Mouse (Mus musculus) gastrocnemius, adult 2 months (tissue): ENCODE data around the gene Itpripl1. TPM values are rescaled to one million over a fixed set of nuclear protein-coding genes. Genes with fewer than 3 reads are reported as not detected.
A peak's percentile ranks its signal among the peaks of the same experiment; 100 is the strongest.
"Not testable (repeated sequence)": the region's sequence is repeated elsewhere in the genome, so short reads cannot be mapped to it uniquely, and the experiment has no call there.

ENCODE experiments used
- DNase-seq: peaks from one replicate; pipeline ENCODE4 v3.0.0; 2022
- H3K27ac ChIP-seq: fragments of 200-600 bp; 2 replicates; pipeline ENCODE4 v1.8.1; 2022; ENCODE audit warnings: mild to moderate bottlenecking
- H3K4me3 ChIP-seq: fragments of 200-600 bp; 2 replicates; pipeline ENCODE4 v1.8.1; 2022; ENCODE audit warnings: mild to moderate bottlenecking, moderate library complexity
- CTCF ChIP-seq: fragments of 200-600 bp; IDR thresholded peaks from 2 replicates; pipeline ENCODE4 v1.8.1; 2022; ENCODE audit warnings: antibody characterized with exemption, mild to moderate bottlenecking, moderate library complexity
- intact Hi-C: fragments of 180-260 bp; cut with DNase I; formaldehyde crosslinking; loops from one replicate; pipeline ENCODE4 v1.15.1; 2025
- total RNA-seq, 2 experiments: library from RNA; stranded (reverse); gene quantifications; 2 replicates each; pipeline ENCODE4 v1.2.3; 2021

The Itpripl1 gene
- total RNA-seq, 2 experiments from 2014 or later = 5.0 to 6.8 TPM

GRCm38 (mm10) chr2:127137838-127138420 is 5.3 kb downstream of the Itpripl1 start:
- intact Hi-C loops = no loop called here
- no peak for DNase-seq
- H3K4me3 ChIP-seq = peak overlapping the region; percentile 7; the same call in 1 of the 2 replicates
- H3K27ac ChIP-seq = peak overlapping the region; percentile 82
- TF ChIP-seq CTCF = no peak

- DNase-seq = peak; percentile 42
- H3K4me3 ChIP-seq = peak overlapping the region; percentile 13; the same call in 1 of the 2 replicates
- peak overlapping the region; percentile 82 for H3K27ac ChIP-seq
- intact Hi-C loops = no loop called here
- no peak for TF ChIP-seq CTCF
Observed at GRCm38 (mm10) chr2:127136979-127137378, 6.3 kb downstream of the Itpripl1 start.

- TF ChIP-seq CTCF = peak; percentile 22
- DNase-seq, H3K4me3 ChIP-seq, H3K27ac ChIP-seq, intact Hi-C loops: not testable (repeated sequence)
Observed at GRCm38 (mm10) chr2:127135255-127135654, 8.0 kb downstream of the Itpripl1 start.

DNA sequence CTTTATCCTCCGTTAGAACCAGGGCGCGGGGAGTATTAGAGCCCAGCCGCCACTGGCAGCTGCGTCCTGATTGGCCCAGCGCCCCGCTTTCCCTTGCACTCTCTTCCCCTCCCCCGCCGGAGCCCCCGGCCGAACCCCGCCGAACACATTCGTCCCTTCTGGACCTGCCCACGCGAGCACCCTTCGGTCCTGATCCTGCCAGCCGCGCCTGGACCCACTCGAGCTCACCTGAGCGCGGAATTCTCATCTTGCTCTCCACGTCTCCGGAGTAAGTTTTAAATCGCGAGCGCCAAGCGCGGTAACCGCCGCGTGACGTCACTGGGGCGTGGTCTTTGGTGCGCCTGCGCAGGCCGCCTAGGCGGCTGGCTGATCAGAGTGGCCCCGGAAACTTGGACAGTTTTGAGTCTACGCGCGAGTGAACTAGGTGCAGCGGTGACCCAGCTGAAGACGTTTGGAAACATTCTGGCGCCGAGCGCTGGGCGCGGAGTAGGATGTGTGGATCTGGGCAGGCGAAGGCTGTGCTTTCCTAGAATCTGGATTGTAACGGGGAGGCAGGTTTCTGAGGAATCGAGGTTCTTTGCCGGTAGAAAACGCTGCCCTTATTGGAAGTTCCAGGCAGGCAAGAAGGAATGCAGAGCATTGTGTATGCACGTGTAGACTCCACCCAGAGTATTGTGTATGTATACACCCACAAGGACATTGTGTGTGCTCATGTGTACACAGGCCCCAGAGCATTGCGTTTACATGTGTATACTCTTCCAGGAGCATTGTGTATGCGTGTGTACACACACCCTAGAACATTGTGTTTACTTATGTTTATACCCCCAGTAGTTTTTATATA is 9.4 kb downstream of the Itpripl1 start, which contains the start of gene Ncaph:
Gene Ncaph (minus strand): TSS at position 334 of the 841 bp plus-strand sequence.
- Histone ChIP-seq H3K27ac (peak within 1 kb of the TSS; percentile 91), H3K4me3 (peak within 1 kb of the TSS; percentile 96)
- intact Hi-C loops = loop anchor here (5.0 kb wide), 1 partner anchor 62 kb away; the partner anchor contains the start of gene Blvra
- peak; percentile 95 for DNase-seq
- no peak for TF ChIP-seq CTCF

GRCm38 (mm10) chr2:127131353-127131752 is 11.9 kb downstream of the Itpripl1 start:
- Histone ChIP-seq H3K4me3 (no peak overlapping the region), H3K27ac (no peak overlapping the region)
- no peak for DNase-seq
- intact Hi-C loops = loop anchor here (5.0 kb wide), 1 partner anchor 59 kb away; the partner anchor contains the start of gene Blvra
- no peak for TF ChIP-seq CTCF

DNA sequence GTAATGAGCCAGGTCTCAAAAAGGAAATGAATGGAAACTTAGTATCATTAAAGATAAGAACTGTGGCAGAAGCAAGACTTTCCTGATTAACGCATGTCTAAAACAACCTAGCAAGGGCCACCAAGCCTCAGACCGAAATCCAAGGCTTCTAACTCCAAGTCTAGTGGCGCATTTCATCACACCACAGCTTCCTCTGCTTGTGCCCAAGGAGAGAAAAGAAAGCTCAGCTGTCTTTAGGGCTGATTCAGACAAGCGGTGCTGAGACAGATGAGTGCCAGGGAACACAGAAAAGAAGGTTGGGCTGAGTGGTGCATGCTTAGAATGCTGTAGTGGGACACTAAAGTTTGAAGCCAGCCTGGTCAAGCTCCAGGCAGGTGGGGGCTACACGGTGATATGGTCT is 14.3 kb downstream of the Itpripl1 start:
- Histone ChIP-seq H3K4me3 (no peak overlapping the region), H3K27ac (no peak overlapping the region)
- no peak for DNase-seq
- intact Hi-C loops = no loop called here
- no peak for TF ChIP-seq CTCF

DNA sequence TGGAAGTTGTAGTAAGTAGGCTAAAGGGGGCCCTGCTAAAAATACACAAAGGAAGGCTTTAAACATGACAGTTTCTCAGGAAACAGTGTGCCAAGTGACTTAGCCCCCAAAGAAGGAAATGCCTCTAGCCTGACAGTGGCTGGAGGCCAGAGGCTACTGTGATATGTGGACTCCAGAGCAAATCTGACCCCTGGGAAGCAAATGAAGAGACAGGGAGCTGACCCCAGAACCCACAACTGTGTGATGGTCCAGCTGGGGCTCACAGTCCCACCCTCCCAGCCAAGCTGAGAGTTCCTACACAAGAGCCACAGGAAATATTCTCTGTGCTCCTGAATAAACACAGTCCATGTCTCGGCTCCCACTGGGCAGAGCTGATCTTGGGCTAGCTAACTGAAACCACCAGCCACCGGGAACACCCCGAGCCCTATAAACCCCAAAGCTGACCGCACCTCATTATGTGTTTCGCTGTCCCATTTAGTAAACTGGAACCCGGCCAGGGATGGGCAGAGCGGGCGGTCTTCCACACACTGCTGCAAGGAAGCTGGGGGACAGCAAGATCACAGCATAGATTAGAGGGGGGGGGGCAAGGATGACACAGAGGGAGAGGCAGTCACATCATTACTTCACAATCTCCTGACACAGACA is 21.5 kb downstream of the Itpripl1 start:
- intact Hi-C loops = no loop called here
- H3K4me3 ChIP-seq = peak overlapping the region; percentile 29

DNA sequence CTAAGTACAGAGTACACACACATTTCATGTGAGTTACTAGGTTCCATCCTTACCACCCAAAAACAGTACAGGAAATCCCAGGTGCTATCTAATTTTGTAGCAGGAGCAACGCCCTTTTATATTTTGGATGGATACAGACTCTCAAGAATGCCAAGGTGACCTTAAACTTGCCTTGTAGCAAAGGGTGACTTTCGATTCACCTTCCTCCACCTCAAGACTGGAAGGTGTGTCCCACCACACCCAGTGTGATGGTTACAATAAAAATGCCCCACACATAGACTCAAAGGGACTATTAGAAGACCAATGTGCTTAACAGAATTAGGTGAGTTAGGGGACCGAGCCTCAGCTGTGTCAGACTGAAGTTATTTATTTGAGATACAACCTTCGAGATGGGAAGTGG is 34.3 kb downstream of the Itpripl1 start:
- Histone ChIP-seq H3K4me3 (no peak overlapping the region), H3K27ac (no peak overlapping the region)
- TF ChIP-seq CTCF = no peak
- no peak for DNase-seq
- intact Hi-C loops = no loop called here

More for the DNA sequence above, 21.5 kb downstream of the Itpripl1 start:
- TF ChIP-seq CTCF = no peak
- H3K27ac ChIP-seq = peak overlapping the region; percentile 60
- no peak for DNase-seq

- Histone ChIP-seq H3K4me3 (no peak overlapping the region), H3K27ac (no peak overlapping the region)
- DNase-seq = no peak
- no peak for TF ChIP-seq CTCF
- intact Hi-C loops = no loop called here
Observed at GRCm38 (mm10) chr2:127092000-127092399, 51.2 kb downstream of the Itpripl1 start.

- DNase-seq, H3K4me3 ChIP-seq, H3K27ac ChIP-seq, intact Hi-C loops: not testable (repeated sequence)
Observed at GRCm38 (mm10) chr2:127090151-127090550, 53.1 kb downstream of the Itpripl1 start.

Other genes starting within 250 kb of the Itpripl1 start
- gene Sppl2a, start 210.2 kb downstream of the Itpripl1 start, total RNA-seq = 10 to 100 TPM; 61.8 to 68.6 TPM
- 1 to 10 TPM; 8.3 to 9.1 TPM for gene Ap4e1, start 134.7 kb downstream of the Itpripl1 start, total RNA-seq
- 10 to 100 TPM; 11.7 to 12.3 TPM for gene Blvra, start 72.8 kb downstream of the Itpripl1 start, total RNA-seq
- 1 to 10 TPM in 1 of 2 experiments, under 1 TPM in 1; 0.75 to 1.4 TPM for gene Ncaph, start 9.5 kb downstream of the Itpripl1 start, total RNA-seq
- under 1 TPM; 0.31 to 0.69 TPM for gene 1810024B03Rik, start 64.8 kb upstream of the Itpripl1 start, total RNA-seq
- 10 to 100 TPM; 46.2 to 46.8 TPM for gene Snrnp200, start 64.9 kb upstream of the Itpripl1 start, total RNA-seq
- gene Ciao1, start 104.4 kb upstream of the Itpripl1 start, total RNA-seq = 10 to 100 TPM; 48.4 to 53.4 TPM
- 10 to 100 TPM; 21.6 to 24.3 TPM for gene Tmem127, start 104.5 kb upstream of the Itpripl1 start, total RNA-seq
- gene Stard7, start 126.8 kb upstream of the Itpripl1 start, total RNA-seq = 100 to 1,000 TPM in 1 of 2 experiments, 10 to 100 TPM in 1; 88.9 to 152 TPM
- 1 to 10 TPM in 1 of 2 experiments, under 1 TPM in 1; 0.59 to 1.2 TPM for gene Dusp2, start 192.7 kb upstream of the Itpripl1 start, total RNA-seq
- under 1 TPM in 1 of 2 experiments, not detected in 1; 0.25 TPM for gene Astl, start 195.2 kb upstream of the Itpripl1 start, total RNA-seq
- under 1 TPM; 0.39 to 0.69 TPM for gene Adra2b, start 219.8 kb upstream of the Itpripl1 start, total RNA-seq